Comparison of ENCODE assay signal across 30 mouse cellular contexts in the genomic region with DNA sequence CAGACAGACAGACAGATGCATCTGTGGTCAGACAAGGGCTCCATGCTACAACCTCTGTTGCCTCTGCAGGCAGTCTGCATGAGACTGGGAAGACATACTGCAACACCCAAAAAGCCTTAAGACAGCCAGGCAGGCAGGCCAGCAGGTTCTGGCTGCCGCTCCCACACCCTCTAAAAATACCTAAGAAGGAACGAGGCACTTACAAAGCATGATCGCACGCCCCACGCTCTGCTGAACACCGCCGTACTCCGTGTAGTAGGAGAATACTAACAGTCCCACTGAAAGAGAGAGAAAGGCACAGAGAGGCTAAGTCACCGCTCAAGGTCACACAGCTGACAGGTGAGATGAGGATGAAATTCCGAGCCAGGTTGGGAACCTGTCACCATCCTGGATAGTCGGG. TPM values are rescaled to one million over a fixed set of nuclear protein-coding genes. Genes with fewer than 3 reads are reported as not detected.
DNase-seq lines count a peak whose midpoint lies in the region; ATAC-seq and TF ChIP-seq lines count a peak whose summit lies in the region.
"Had no signal": no experiment of that assay in that cellular context is flagged by ENCODE, and none has a peak within 500 bp of the region (broad histone marks: within the 10 kb centered on the region; RNA-seq: fewer than 3 reads in every experiment).

No protein-coding gene starts in this region.

- H3K9me3 ChIP-seq in heart, embryonic 13.5 days: no peaks in the 10 kb centered on the region
- no peaks in the 10 kb centered on the region for H3K9me3 ChIP-seq in E14TG2a.4 (ENCODE audit: low read length)
- H3K9me3 ChIP-seq in forebrain, embryonic 14.5 days (replicated peaks; ENCODE audit: control insufficient read depth, low read length): no peaks in the 10 kb centered on the region
- H3K9me3 ChIP-seq: embryonic facial prominence, embryonic 10.5 days; limb, embryonic 10.5 days; liver, embryonic 15.5 days; midbrain, embryonic 10.5 days; neural tube, embryonic 13.5 days; stomach, embryonic 15.5 days had no signal

- no peaks in the 10 kb centered on the region for H3K36me3 ChIP-seq in heart, embryonic 13.5 days
- H3K36me3 ChIP-seq in E14TG2a.4 (ENCODE audit: insufficient read depth, low read length): peaks cover 5% of the 10 kb centered on the region; the same call in 1 of the 2 replicates
- H3K36me3 ChIP-seq in forebrain, embryonic 14.5 days (ENCODE audit: control insufficient read depth, insufficient read depth, low read length): 0 out of 2 replicates have a peak, but pooled peaks cover 2% of the 10 kb centered on the region
- H3K36me3 ChIP-seq: embryonic facial prominence, embryonic 10.5 days; limb, embryonic 10.5 days; liver, embryonic 15.5 days; neural tube, embryonic 13.5 days; stomach, embryonic 15.5 days had no signal

- ATAC-seq in heart, embryonic 13.5 days (ENCODE audit: extremely low read depth, insufficient number of reproducible peaks, low FRiP score, low TSS enrichment): no peak
- no peak for ATAC-seq in forebrain, embryonic 14.5 days
- ATAC-seq: CD4-positive, CD25-positive, alpha-beta regulatory T cell, adult 4 months; inflammation-experienced regulatory T-cells, adult 6 months; midbrain, embryonic 16.5 days had no signal

- no peak overlapping the region for H3K4me2 ChIP-seq in heart, embryonic 13.5 days
- no peak overlapping the region for H3K4me2 ChIP-seq in forebrain, embryonic 14.5 days (ENCODE audit: low read length)
- H3K4me2 ChIP-seq: hindbrain, embryonic 14.5 days; liver, embryonic 15.5 days; neural tube, embryonic 13.5 days; stomach, embryonic 15.5 days had no signal

- TF ChIP-seq POLR2A in cortical plate, adult 2 months (IDR thresholded peaks at IDR 0.05; ENCODE audit: extremely low read depth, insufficient read depth, low read length): 0 out of 2 replicates have a peak, but pooled peaks have one; percentile 21

- WGBS in heart, embryonic 13.5 days: 65% methylated on average over 11 of the region's 11 CpGs
- 83% methylated on average over 11 of the region's 11 CpGs for WGBS in forebrain, embryonic 14.5 days

- H3K27ac ChIP-seq in heart, embryonic 13.5 days (replicated peaks): no peak overlapping the region
- no peak overlapping the region for H3K27ac ChIP-seq in cortical plate, adult 2 months (ENCODE audit: insufficient read depth, low read length)
- H3K27ac ChIP-seq in forebrain, embryonic 14.5 days (ENCODE audit: low read depth, low read length): no peak overlapping the region
- H3K27ac ChIP-seq: embryonic facial prominence, embryonic 10.5 days; heart, adult 2 months; hindbrain, embryonic 14.5 days; kidney, postnatal 0 days; limb, embryonic 10.5 days; liver, embryonic 15.5 days; midbrain, embryonic 10.5 days; neural tube, embryonic 13.5 days; stomach, embryonic 15.5 days had no signal

- no peak for TF ChIP-seq CTCF in E14TG2a.4 (conservative IDR thresholded peaks at IDR 0.05; ENCODE audit: low read length)
- TF ChIP-seq CTCF in cortical plate, adult 2 months (IDR thresholded peaks at IDR 0.05; ENCODE audit: extremely low read depth, insufficient read depth, low read length): no peak

- H3K9ac ChIP-seq in heart, embryonic 13.5 days: 0 out of 2 replicates have a peak overlapping the region, but pooled peaks have one; percentile 10
- H3K9ac ChIP-seq in forebrain, embryonic 14.5 days (ENCODE audit: low read length): no peak overlapping the region
- H3K9ac ChIP-seq: hindbrain, embryonic 14.5 days; liver, embryonic 15.5 days; neural tube, embryonic 13.5 days; stomach, embryonic 15.5 days had no signal

- peaks cover 36% of the 10 kb centered on the region for H3K27me3 ChIP-seq in heart, embryonic 13.5 days (replicated peaks)
- H3K27me3 ChIP-seq in E14TG2a.4 (ENCODE audit: insufficient read depth, low read length): peaks cover 21% of the 10 kb centered on the region
- no peaks in the 10 kb centered on the region for H3K27me3 ChIP-seq in forebrain, embryonic 14.5 days (replicated peaks; ENCODE audit: control insufficient read depth, insufficient read depth, low read length)
- H3K27me3 ChIP-seq: neural tube, embryonic 13.5 days had no signal

- peaks cover 30% of the 10 kb centered on the region for H3K4me1 ChIP-seq in heart, embryonic 13.5 days
- H3K4me1 ChIP-seq in E14TG2a.4 (replicated peaks; ENCODE audit: low read depth, low read length): peaks cover 50% of the 10 kb centered on the region
- peaks cover 7% of the 10 kb centered on the region for H3K4me1 ChIP-seq in cortical plate, adult 2 months (ENCODE audit: control insufficient read depth, insufficient read depth, low read length)
- peaks cover 17% of the 10 kb centered on the region for H3K4me1 ChIP-seq in forebrain, embryonic 14.5 days (ENCODE audit: control insufficient read depth, insufficient read depth, low read length)
- H3K4me1 ChIP-seq: liver, embryonic 15.5 days had no signal

- no peak for DNase-seq in heart, adult 18-20 months
- DNase-seq in right cerebral cortex, adult 2 months (ENCODE audit: low spot score in 2 of 2): peak; percentile 61 to 68
- no peak for DNase-seq in embryo, embryonic 10.5 days (ENCODE audit: low spot score)
- no peak for DNase-seq in testis, postnatal 14 days (ENCODE audit: low spot score)
- DNase-seq in forebrain, embryonic 14.5 days (ENCODE audit: low spot score): no peak
- DNase-seq: adrenal gland, adult 2 months; cerebellum, adult 8-10 months; gastrocnemius, postnatal 25 days; heart, adult 2 months; kidney, adult 18-20 months; liver; lung, postnatal 10 days; thymus, adult 2 months had no signal

- H3K4me3 ChIP-seq in heart, embryonic 13.5 days: no peak overlapping the region
- peak overlapping the region; percentile 23; the same call in 1 of the 2 replicates for H3K4me3 ChIP-seq in E14TG2a.4 (replicated peaks; ENCODE audit: low read length)
- H3K4me3 ChIP-seq in cortical plate, adult 2 months (ENCODE audit: insufficient read depth, low read length): no peak overlapping the region
- no peak overlapping the region for H3K4me3 ChIP-seq in forebrain, embryonic 14.5 days (ENCODE audit: low read depth, low read length)
- H3K4me3 ChIP-seq: embryonic facial prominence, embryonic 10.5 days; heart, adult 2 months; limb, embryonic 10.5 days; liver, embryonic 15.5 days; midbrain, embryonic 10.5 days; myocyte; neural tube, embryonic 13.5 days; stomach, embryonic 15.5 days had no signal

RNA-seq across cellular contexts. Expression of a gene that starts 6.3 kb away (rescaled TPM):
- polyA plus RNA-seq in heart, embryonic 13.5 days (2015; fragmentation: Nextera tagmentation; extraction: Ambion mirVana): 4.5 and 4.8 TPM in 2 replicates
- 10 to 100 TPM; 19.3 to 19.4 TPM for total RNA-seq in heart, adult 18-20 months (2021)
- polyA plus RNA-seq in cortical plate, adult 2 months (2012; rRNA removed): 104 and 109 TPM in 2 replicates
- 16.7 and 30.0 TPM in 2 replicates for polyA plus RNA-seq in forebrain, embryonic 14.5 days (2014; fragmentation: Nextera tagmentation; extraction: Ambion mirVana)

RNA-seq across cellular contexts. Expression of a gene that starts 57.2 kb away (rescaled TPM):
- 7,724 and 9,145 TPM in 2 replicates for polyA plus RNA-seq in heart, embryonic 13.5 days (2015; fragmentation: Nextera tagmentation; extraction: Ambion mirVana)
- over 10,000 TPM; 22,032 to 23,824 TPM for total RNA-seq in heart, adult 18-20 months (2021)
- 2.3 and 2.4 TPM in 2 replicates for polyA plus RNA-seq in cortical plate, adult 2 months (2012; rRNA removed)
- polyA plus RNA-seq in forebrain, embryonic 14.5 days (2014; fragmentation: Nextera tagmentation; extraction: Ambion mirVana): 1.0 and 1.1 TPM in 2 replicates
- total RNA-seq: adrenal gland, adult 2 months; layer of hippocampus, postnatal 10 days had no signal
- polyA plus RNA-seq: adrenal gland, adult 2 months; CD4-positive, CD25-positive, alpha-beta regulatory T cell, adult 4 months; embryonic facial prominence, embryonic 10.5 days; forebrain, embryonic 11.5 days had no signal

Comparison
In these comparisons a context has a peak if more than half of its experiments do, and no peak if none do; other contexts are left out.
1. DNase-seq: peak in right cerebral cortex, adult 2 months (2 of 2); none in heart, adult 18-20 months (0 of 2), embryo, embryonic 10.5 days (single experiment), testis, postnatal 14 days (single experiment) and forebrain, embryonic 14.5 days (single experiment).
2. RNA of a gene that starts 57.2 kb away (polyA plus RNA-seq): 7,724 to 9,145 TPM in heart, embryonic 13.5 days; 2.3 to 2.4 TPM in cortical plate, adult 2 months and 1.0 to 1.1 TPM in forebrain, embryonic 14.5 days; every median in the first group is over 1,000 times any median in the second.